Mouse (Mus musculus): Measurements from ENCODE around the gene Dnah7c. TPM values are rescaled to one million over a fixed set of nuclear protein-coding genes. Genes with fewer than 3 reads are reported as not detected.
"Not testable (repeated sequence)": the region's sequence is repeated elsewhere in the genome, so short reads cannot be mapped to it uniquely, and the experiment has no call there.

The Dnah7c gene
- total RNA-seq, 2 experiments from 2014 or later, result 0.40 to 0.66 TPM

GRCm38 (mm10) chr1:46733405-46734106 is 308.2 kb downstream of the Dnah7c start:
- not testable (repeated sequence) for DNase-seq

GRCm38 (mm10) chr1:46734455-46734854 is 309.1 kb downstream of the Dnah7c start:
- not testable (repeated sequence) for DNase-seq

- not testable (repeated sequence) for DNase-seq
Measured at GRCm38 (mm10) chr1:46764600-46764999, 339.2 kb downstream of the Dnah7c start.

- DNase-seq, result not testable (repeated sequence)
Measured at GRCm38 (mm10) chr1:46769318-46769717, 343.9 kb downstream of the Dnah7c start.

GRCm38 (mm10) chr1:46770077-46770695 is 344.8 kb downstream of the Dnah7c start:
- not testable (repeated sequence) for DNase-seq

- not testable (repeated sequence) for DNase-seq
Measured at GRCm38 (mm10) chr1:46782227-46782626, 356.8 kb downstream of the Dnah7c start.

GRCm38 (mm10) chr1:46805074-46805473 is 379.7 kb downstream of the Dnah7c start:
- DNase-seq, result no peak

- DNase-seq, result not testable (repeated sequence)
Measured at GRCm38 (mm10) chr1:46808630-46809029, 383.2 kb downstream of the Dnah7c start.

GRCm38 (mm10) chr1:46817934-46818333 is 392.5 kb downstream of the Dnah7c start:
- DNase-seq, result no peak

- no peak for DNase-seq
Measured at GRCm38 (mm10) chr1:46822256-46822972, 397.0 kb downstream of the Dnah7c start.

GRCm38 (mm10) chr1:46830066-46830843 is 404.9 kb downstream of the Dnah7c start:
- DNase-seq, result no peak

- DNase-seq, result no peak
Measured at GRCm38 (mm10) chr1:46831927-46832326, 406.5 kb downstream of the Dnah7c start.

- DNase-seq, result no peak
Measured at GRCm38 (mm10) chr1:46843406-46843805, 418.0 kb downstream of the Dnah7c start.

GRCm38 (mm10) chr1:46844281-46844680 is 418.9 kb downstream of the Dnah7c start:
- no peak for DNase-seq

- no peak for DNase-seq
Measured at GRCm38 (mm10) chr1:46845221-46845620, 419.8 kb downstream of the Dnah7c start.

- peak in 1 of 2 experiments; percentile 36 for DNase-seq
Measured at GRCm38 (mm10) chr1:46849758-46850157, 424.4 kb downstream of the Dnah7c start.

- no peak for DNase-seq
Measured at GRCm38 (mm10) chr1:46851586-46851985, 426.2 kb downstream of the Dnah7c start.

- no peak for DNase-seq
Measured at GRCm38 (mm10) chr1:46852216-46852599, 426.8 kb downstream of the Dnah7c start.

- DNase-seq, result peak; percentile 50
Measured at GRCm38 (mm10) chr1:46852600-46853272, 427.3 kb downstream of the Dnah7c start.

- DNase-seq, result peak; percentile 98
Measured at GRCm38 (mm10) chr1:46853317-46854035, 428.1 kb downstream of the Dnah7c start.

All from layer of hippocampus, postnatal 36 days (tissue).